Mouse (Mus musculus) small intestine, adult 2 months (tissue): ENCODE results near the gene Rpsa.

Experiments used
- CTCF ChIP-seq: fragments of 200-500 bp; IDR thresholded peaks from 2 replicates; pipeline ENCODE4 v1.5.1; 2012; ENCODE audit warnings: low read depth, mild to moderate bottlenecking, control low read depth, inconsistent platforms, low read length, moderate library complexity, mixed read lengths; ENCODE audit not compliant: insufficient replicate concordance, insufficient read length; ENCODE audit errors: extremely low read depth
- POLR2A ChIP-seq: fragments of 200-500 bp; IDR thresholded peaks from 2 replicates; pipeline ENCODE4 v1.6.1; 2012; ENCODE audit warnings: low read depth, mild to moderate bottlenecking, control low read depth, inconsistent platforms, low read length, moderate library complexity

DNA sequence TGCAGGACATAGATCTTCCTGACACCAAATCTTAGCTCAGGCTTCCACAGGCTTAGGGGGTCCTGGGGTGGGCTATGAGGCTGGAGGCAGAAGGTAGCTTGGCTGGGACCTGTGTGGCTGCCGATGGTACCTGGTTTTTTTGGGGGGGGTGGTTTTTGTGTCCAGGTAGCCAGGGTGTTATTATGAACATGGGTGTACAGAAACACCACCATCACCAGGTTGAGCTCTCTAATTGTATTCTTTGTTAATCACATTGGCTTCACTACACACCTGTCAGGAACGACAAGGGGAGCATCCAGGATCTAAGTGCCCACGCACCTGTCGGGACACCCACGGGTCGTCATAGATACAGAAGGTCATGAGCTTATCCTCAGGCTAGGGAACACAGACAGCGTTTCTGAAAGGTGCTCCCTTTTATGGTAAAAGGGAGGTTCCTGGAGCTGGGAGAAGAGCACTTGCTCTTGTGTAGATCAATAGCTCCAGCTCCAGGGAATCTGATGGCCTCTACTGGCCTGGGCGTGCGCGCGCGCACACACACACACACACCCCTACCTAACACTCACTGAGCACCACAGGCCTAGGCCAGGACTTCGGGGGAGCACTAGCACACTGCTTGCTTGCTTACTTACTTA, 7.2 kb downstream of the Rpsa start:
- TF ChIP-seq CTCF = no peak
- TF ChIP-seq POLR2A = no peak
